Mouse (Mus musculus): ENCODE measurements around the gene Mfsd4b5.
"Not testable (repeated sequence)": the region's sequence is repeated elsewhere in the genome, so short reads cannot be mapped to it uniquely, and the experiment has no call there.

Gene Mfsd4b5

GRCm38 (mm10) chr10:39986466-39986865 lies at the start of gene Mfsd4b5:
Gene Mfsd4b5, minus strand, starts transcription at chr10:39986646.
- DNase-seq (ENCODE audit: low spot score in 2 of 2), result no peak

- DNase-seq (ENCODE audit: low spot score in 2 of 2), result no peak
These were observed 48.5 kb upstream of the Mfsd4b5 start for GRCm38 (mm10) chr10:40034956-40035355.

GRCm38 (mm10) chr10:40032897-40033296 lies 46.5 kb upstream of the Mfsd4b5 start:
- DNase-seq (ENCODE audit: low spot score in 2 of 2), result no peak

DNA sequence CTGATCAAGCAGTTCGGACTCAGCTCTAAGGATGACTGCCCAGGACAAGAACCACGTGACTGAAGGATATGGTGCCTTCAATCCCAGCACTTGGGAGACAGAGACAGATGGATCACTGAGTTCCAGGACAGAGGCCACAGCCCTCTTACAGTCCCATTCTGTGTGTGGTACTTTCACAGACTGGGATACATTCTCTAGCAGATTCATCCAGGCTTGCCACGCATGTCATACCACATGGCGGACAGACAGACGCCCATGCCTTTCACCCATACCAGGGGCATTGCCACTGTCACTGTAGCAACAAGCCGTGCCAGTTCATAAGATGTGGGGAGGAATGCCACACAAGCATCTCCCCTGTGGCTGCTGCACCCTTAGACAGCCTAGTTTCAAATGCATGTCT lies 44.3 kb upstream of the Mfsd4b5 start:
- DNase-seq (ENCODE audit: low spot score in 2 of 2), result no peak

DNA sequence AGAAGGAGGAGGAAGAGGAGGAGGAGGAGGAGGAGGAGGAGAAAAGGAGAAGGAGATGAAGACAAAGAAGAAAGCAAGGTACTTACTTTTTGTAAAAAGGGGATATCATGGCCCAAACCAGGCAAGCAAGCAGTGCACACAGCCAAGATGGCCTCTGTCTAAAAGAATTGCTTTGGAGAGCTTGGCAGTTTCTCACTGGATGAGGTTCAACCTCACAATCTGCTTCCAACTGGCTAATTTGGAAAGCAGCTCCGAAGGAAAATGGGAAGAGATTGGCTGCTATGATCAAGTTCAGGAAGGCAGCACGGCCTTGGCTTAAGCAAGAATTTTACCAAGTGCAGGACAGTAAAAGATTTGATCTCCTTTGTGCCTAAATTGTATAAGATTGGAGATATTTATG lies 43.2 kb upstream of the Mfsd4b5 start:
- DNase-seq (ENCODE audit: low spot score in 2 of 2), result no peak

DNA sequence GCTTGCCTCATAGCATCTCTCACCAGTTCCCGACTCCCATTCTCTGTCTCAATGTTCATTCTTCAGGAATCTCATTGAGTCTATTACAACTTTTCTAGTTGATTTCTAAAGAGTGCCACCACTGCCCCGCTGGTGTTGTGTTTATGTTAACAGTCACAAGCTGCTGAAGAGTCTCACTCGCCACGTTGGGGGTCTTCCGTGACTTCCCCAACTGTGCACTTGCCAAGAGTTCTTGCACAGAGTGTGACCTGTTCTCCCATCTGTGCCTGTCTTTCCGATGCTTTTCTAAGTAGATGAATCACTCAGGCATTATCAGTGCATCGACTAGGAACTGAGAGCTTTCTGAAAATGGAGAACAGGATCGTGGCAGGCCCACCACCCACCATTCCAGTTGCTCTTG lies 41.6 kb upstream of the Mfsd4b5 start:
- DNase-seq (ENCODE audit: low spot score in 2 of 2), result no peak

- no peak for DNase-seq (ENCODE audit: low spot score in 2 of 2)
These were observed 40.1 kb upstream of the Mfsd4b5 start for GRCm38 (mm10) chr10:40026546-40026945.

DNA sequence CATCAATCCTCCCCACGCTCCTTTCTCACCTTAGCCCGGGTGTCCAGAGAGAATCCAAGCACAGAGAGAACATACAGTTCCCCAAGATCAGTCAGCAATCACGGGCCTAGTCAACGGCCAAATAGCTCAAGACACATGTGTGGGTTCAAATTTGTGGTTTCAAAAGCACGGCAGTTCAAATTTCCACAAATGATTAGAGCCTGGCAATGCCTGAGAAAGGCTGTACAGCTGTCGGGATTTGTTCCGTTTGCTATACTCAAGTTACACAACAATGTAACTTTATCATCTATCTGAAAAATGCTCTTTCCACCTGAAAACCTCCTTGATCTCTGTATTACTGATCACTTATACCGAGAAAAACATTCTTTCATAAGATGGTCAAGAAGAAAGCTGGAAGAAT lies 39.1 kb upstream of the Mfsd4b5 start:
- no peak for DNase-seq (ENCODE audit: low spot score in 2 of 2)

DNA sequence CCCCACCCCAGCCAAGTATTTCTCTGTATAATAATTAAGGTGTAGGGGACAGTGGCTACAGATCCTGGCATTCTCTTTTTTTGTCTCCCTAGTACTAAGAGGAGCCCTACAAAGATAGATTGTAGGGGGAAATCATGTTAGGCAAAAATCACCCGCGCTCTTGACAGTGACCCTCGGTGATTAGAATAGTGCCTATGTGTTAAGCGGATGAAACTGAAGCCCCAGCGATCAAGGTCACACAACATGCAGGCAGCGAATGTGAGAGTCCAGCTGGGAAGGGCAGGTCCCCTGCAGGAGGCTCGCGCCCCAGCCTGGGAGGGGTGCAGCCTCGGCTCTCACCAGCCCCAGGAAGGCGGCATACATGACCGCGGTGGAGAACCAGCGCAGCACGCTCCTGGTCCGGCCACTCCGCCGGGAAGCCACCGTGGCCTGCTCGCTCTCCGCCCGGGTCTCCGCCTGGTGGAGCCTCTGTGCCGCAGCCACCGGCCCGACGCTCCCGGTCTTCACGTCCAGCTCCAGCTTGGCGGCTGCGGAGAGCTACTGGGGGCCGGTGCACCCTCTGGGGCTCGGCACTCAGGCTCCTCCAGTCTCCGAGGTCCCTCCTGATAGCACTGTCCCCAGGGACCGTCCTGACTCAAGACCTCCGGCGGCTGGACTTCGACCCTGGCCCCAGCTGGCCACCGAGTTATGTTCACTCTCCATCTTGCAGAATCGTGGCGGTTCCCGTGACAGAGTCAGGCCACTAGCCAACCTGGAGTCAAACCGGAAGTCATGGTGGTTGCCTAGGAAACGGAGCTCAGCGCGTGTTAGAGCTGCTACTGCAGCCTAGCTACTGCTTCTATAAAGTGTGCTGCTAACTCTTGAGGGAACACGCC lies 38.3 kb upstream of the Mfsd4b5 start, which contains the start of gene Mfsd4b1:
Mfsd4b1 (minus strand) TSS at position 715 of the 875 bp plus-strand sequence.
- DNase-seq (ENCODE audit: low spot score in 2 of 2), result peak; percentile 89 to 91

DNA sequence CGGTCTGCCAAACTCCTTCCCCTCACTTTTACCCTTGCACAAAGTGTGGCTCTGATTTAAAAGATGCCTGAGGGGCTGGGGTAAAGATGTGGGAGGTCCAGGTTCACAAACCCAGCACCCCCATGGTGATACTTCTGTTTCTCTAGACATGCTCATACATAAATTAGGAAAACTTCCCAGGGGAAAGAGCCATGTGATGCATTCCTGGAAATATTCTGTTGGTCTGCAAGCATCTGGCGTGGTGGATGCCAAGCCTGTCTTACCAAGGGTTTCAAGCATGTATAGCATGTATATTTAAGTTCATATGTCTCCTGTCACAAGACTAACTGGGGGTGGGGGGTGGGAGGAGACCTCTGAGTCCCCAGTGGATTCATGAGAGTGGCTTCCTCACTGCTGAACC lies 34.0 kb upstream of the Mfsd4b5 start:
- DNase-seq (ENCODE audit: low spot score in 2 of 2), result no peak

GRCm38 (mm10) chr10:40019492-40019891 lies 33.0 kb upstream of the Mfsd4b5 start:
- DNase-seq (ENCODE audit: low spot score in 2 of 2), result no peak

DNA sequence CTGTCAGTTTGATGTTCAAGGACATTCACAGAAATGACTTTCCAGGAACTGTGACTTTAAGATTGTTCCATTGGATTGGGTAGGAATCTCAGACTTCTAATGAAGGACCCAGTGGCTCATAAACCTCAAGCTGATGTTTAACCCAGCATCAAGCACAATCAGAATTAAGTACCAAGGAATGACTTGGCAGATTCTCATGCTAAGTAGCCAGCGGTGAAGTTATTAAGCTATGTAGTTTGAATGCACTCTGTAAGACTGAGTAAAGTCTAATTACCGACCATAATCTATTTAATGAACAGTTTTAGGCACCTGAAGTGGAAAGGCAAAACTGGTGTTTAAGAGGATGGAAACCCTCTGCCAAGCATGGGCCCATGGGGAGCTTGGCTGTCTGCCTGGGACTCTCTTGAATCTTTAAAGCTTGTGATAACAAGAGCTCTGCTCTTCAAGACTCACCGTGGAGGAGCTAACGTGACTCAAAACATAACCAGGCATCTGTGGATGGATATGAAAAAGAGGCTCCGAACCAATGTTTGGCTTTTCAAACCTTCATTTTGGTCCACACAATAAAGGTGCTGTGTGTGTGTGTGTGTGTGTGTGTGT lies 31.9 kb upstream of the Mfsd4b5 start:
- no peak for DNase-seq (ENCODE audit: low spot score in 2 of 2)

DNA sequence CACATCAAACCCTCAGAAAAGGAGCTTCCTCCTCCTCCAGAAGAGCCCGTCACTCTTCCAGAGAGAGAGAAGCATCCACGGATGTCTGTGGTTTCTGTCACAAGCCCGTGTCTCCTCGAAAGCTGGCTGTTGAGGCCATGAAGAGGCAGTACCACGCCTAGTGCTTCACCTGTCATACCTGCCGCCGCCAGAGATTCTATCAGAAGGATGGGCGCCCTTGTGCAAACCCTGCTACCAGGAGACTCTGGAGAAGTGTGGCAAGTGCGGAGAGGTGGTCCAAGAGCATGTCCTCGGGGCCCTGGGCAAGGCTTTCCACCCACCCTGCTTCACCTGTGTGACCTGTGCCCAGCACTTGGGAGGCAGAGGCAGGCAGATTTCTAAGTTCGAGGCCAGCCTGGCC lies 23.1 kb upstream of the Mfsd4b5 start:
- no peak for DNase-seq (ENCODE audit: low spot score in 2 of 2)

DNA sequence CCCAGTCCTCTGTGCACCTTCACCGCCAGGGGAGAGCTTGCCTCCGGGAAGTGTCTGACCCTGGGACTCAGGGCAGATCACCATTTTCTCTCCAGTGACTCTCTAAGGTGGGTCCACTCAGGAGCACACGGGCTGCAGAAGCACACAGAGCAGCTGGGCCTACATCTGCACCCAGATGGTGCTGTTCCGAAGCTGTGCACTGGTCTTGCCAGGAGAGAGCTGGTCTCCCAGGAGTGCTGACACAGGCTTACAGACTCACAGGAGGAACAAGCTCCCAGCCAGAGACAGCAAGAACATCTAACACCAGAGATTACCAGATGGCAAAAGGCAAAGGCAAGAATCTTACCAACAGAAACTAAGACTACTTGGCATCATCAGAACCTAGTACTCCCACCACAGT lies 22.4 kb upstream of the Mfsd4b5 start:
- not testable (repeated sequence) for DNase-seq (ENCODE audit: low spot score in 2 of 2)

DNA sequence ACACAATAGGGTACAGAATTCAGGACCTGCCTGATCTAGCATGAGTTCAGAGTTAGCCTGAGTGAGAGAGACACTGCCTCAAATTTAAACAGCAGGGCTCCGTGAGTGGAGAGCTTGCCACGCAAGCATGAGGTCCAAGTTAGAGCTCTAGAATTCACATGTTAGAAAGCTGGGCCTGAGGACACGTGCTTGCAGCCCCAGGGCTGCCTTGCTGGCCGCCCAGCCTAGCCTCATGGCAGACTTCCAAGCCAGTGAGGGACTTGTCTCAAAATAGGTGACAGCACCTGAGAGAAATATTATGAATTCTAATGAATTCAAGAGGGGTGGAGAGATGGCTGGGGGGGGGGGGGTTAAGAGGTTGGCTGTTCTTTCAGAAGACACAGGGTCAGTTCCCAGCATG lies 21.5 kb upstream of the Mfsd4b5 start:
- DNase-seq (ENCODE audit: low spot score in 2 of 2), result no peak

DNA sequence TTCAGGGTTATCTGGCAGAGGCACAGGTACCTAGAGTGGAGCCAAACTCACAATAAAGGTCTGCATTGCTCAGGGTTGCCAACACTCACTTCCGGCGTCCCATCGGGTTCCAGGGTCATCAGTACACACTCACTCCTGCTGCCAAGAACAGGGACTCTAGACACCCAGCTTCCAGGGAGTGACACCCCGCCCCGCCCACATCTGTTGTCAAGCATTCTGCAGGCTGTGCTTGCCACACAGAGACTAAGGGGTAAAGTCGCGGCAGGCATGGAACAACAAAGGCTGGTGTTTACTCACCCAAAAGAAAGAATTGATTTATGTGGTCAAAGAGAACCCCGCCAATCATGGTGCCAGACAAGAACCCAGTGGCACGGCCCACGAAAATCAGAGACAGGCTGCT lies 20.5 kb upstream of the Mfsd4b5 start:
- no peak for DNase-seq (ENCODE audit: low spot score in 2 of 2)

DNA sequence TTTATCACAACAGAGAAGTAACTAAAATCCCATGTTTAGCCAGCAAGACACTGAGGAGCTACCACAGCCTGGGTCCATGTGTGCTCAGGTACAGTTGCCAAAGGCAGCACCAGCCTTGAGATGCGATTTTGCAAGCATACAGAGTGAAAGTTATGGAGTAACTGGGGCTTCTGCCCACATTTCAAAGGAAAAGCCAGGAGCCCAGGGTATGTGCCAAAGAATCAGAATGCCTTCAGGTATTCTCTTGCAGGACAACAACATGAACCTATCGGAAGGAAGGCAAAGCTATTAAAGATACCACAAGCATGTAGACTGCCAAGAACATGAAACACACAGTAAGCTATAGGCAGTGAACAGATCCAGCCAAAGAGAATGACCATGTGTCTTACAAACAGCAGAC lies 14.3 kb upstream of the Mfsd4b5 start:
- DNase-seq (ENCODE audit: low spot score in 2 of 2), result no peak

DNA sequence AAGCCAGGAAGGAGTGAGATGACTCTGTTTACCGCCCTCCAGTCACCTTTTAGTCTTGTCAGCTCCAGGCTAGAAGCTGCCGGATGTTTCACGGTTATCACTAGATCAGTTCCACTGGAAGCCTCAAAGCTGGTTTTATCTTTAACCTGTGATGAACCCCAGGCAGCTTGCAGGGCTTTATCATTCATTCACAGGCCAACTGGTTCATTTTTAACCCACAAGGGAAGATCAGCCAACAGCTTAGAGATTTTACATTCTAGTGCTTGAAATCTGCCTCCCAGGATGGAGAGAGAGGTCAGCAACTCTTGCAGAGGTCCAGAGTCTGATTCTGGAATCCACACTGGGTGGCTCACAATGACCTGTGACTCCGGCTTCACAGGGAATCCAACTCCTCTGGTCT lies 4.7 kb upstream of the Mfsd4b5 start:
- DNase-seq (ENCODE audit: low spot score in 2 of 2), result no peak

DNA sequence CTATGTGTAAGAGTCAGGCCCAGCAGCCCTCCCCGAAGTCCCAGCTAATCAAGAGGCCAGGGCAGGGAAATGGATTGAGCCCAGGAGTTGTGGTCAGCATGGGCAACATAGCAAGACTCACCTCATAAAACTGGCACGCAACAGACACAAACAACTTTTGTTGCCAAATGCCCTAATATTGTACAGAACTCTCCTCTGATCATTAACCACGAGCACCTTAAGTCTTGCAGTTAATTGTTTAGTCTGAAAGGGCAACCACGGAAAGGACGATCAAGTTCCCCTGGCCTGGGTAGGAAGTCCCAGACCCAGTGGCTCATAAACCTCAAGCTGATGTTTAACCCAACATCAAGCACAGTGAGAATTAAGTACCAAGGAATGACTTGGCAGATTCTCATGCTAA lies 3.8 kb downstream of the Mfsd4b5 start:
- DNase-seq (ENCODE audit: low spot score in 2 of 2), result no peak

DNA sequence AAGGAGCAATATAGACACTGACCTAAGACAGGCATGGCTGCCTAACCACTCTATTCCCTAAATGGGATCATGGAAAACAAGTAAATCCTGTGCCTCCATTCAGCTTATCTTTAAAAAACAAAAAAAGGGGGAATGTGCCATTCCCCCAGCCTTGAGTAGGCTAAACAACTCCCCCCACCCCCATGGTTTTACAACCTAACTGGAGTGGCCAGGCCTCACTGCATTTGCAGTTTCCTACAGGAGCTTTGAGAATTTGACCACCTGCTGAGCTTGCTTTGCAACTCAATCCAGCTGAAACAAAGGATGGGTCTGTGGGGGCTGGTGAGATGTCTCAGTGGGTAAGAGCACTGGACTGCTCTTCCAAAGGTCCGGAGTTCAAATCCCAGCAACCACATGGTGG lies 8.2 kb downstream of the Mfsd4b5 start:
- no peak for DNase-seq (ENCODE audit: low spot score in 2 of 2)

- no peak for DNase-seq (ENCODE audit: low spot score in 2 of 2)
These were observed 9.1 kb downstream of the Mfsd4b5 start for GRCm38 (mm10) chr10:39977346-39977745.

GRCm38 (mm10) chr10:39975771-39976170 lies 10.7 kb downstream of the Mfsd4b5 start:
- DNase-seq (ENCODE audit: low spot score in 2 of 2), result no peak

GRCm38 (mm10) chr10:39974982-39975381 lies 11.5 kb downstream of the Mfsd4b5 start:
- DNase-seq (ENCODE audit: low spot score in 2 of 2), result no peak
